Mouse (Mus musculus): ENCODE data around the gene Ror2. TPM values are rescaled to one million over a fixed set of nuclear protein-coding genes. Genes with fewer than 3 reads are reported as not detected.

Ror2 gene
- polyA plus RNA-seq, 1 experiment from 2014 or later = 3.0 TPM

DNA sequence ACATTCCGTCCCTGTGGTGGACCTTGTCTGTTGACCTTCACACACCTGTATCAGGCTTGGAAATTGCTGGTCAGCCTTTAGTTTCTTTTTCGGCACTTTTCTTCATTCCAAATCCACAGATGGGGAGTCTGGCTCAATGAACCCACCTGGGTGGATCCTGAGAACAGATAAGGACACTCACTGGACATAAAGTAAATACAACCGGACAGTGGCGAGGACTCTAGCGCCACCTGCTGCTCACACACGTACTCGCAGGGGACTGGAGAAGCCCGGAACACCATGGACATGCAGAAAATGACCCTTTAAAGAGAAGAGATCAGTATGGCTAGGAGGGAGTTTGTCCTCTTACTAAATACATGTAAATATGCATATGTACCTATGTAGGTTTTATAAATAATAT lies 189.3 kb downstream of the Ror2 start:
- WGBS = 22% methylated on average over 8 of the region's 8 CpGs
- peaks cover 6% of the 10 kb centered on the region for H3K4me1 ChIP-seq (replicated peaks; ENCODE audit: control insufficient read depth, insufficient read depth, low read length)
- no peak overlapping the region for H3K9ac ChIP-seq (replicated peaks; ENCODE audit: low read depth, low read length)
- ATAC-seq = no peak
- H3K27ac ChIP-seq (ENCODE audit: low read length) = no peak overlapping the region
- H3K9me3 ChIP-seq (ENCODE audit: control insufficient read depth, low read length) = no peaks in the 10 kb centered on the region
- no peaks in the 10 kb centered on the region for H3K36me3 ChIP-seq (ENCODE audit: control insufficient read depth, insufficient read depth)
- no peaks in the 10 kb centered on the region for H3K27me3 ChIP-seq (replicated peaks; ENCODE audit: control insufficient read depth, insufficient read depth, low read length)
- no peak overlapping the region for H3K4me2 ChIP-seq (ENCODE audit: low read length)
- no peak overlapping the region for H3K4me3 ChIP-seq (replicated peaks; ENCODE audit: low read length)

DNA sequence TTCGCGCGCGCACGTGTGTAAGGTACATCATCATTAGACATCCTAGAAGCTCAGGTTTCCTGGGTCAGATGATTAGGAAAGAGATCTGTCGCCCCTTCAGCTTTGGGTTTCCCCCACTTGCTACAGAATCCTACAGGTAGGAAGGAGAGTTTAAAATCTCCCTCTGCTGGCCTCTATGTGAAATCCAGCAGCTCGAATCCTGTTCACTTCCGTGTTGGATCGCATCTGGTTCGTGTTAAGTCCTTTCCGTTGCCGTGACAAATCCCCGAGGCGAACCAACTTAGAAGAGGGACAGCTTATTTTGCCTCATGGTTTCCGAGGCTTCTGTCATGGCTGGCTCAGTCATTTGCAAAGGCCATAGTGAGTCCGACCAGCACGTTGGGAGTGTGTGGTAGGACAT lies 190.7 kb downstream of the Ror2 start:
- Histone ChIP-seq H3K4me3 (replicated peaks; ENCODE audit: low read length) (no peak overlapping the region), H3K9me3 (ENCODE audit: control insufficient read depth, low read length) (no peaks in the 10 kb centered on the region), H3K27ac (ENCODE audit: low read length) (no peak overlapping the region), H3K9ac (replicated peaks; ENCODE audit: low read depth, low read length) (no peak overlapping the region), H3K36me3 (ENCODE audit: control insufficient read depth, insufficient read depth) (no peaks in the 10 kb centered on the region), H3K4me2 (ENCODE audit: low read length) (no peak overlapping the region), H3K4me1 (replicated peaks; ENCODE audit: control insufficient read depth, insufficient read depth, low read length) (peaks cover 6% of the 10 kb centered on the region; the same call in 1 of the 2 replicates), H3K27me3 (replicated peaks; ENCODE audit: control insufficient read depth, insufficient read depth, low read length) (no peaks in the 10 kb centered on the region)
- ATAC-seq = no peak
- 81% methylated on average over 17 of the region's 17 CpGs for WGBS

DNA sequence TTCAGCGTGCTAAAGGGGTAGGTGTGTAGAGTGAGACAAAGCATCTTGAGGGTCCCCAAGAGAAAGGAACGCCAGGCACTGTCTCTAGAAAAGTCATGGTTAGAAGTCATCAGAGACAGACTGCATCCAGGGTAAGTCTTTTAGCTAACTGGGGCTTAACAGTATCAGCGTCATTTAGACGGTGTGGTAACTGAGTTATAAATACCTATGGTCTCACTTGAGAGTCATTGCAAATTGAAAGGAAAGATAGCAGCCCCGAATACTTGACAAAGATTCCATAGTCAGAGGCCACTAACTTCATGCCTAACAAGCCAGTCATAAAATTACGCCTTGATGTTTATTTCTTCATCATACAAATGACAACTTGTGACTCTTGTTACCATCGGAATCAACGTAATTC lies 191.3 kb downstream of the Ror2 start:
- Histone ChIP-seq H3K27me3 (replicated peaks; ENCODE audit: control insufficient read depth, insufficient read depth, low read length) (no peaks in the 10 kb centered on the region), H3K4me3 (replicated peaks; ENCODE audit: low read length) (no peak overlapping the region), H3K9me3 (ENCODE audit: control insufficient read depth, low read length) (no peaks in the 10 kb centered on the region), H3K36me3 (ENCODE audit: control insufficient read depth, insufficient read depth) (no peaks in the 10 kb centered on the region), H3K4me1 (replicated peaks; ENCODE audit: control insufficient read depth, insufficient read depth, low read length) (peaks cover 2% of the 10 kb centered on the region; the same call in 1 of the 2 replicates), H3K27ac (ENCODE audit: low read length) (no peak overlapping the region), H3K4me2 (ENCODE audit: low read length) (no peak overlapping the region), H3K9ac (replicated peaks; ENCODE audit: low read depth, low read length) (no peak overlapping the region)
- ATAC-seq = no peak
- 95% methylated on average over 8 of the region's 8 CpGs for WGBS

DNA sequence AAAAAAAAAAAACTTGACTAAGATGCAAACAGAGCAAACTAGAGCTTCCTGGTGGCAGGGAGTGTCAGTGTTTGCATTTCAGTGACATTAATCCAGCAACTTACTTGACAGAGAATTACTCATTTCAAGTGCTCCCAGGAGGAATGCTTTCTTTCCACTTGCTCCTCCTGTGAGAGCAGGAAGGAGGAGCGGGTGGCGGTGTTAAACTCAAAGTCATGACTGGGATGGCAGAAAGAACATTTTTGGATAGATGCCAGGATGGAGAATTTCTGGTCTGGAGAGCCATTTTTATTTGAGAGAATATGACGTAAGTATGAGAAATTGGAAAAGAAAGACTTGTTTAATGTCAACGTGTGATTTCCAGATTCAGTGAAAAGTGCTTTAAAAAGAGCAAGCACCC lies 192.5 kb downstream of the Ror2 start:
- WGBS = 57% methylated on average over 4 of the region's 4 CpGs
- H3K9me3 ChIP-seq (ENCODE audit: control insufficient read depth, low read length) = no peaks in the 10 kb centered on the region
- no peaks in the 10 kb centered on the region for H3K36me3 ChIP-seq (ENCODE audit: control insufficient read depth, insufficient read depth)
- H3K9ac ChIP-seq (replicated peaks; ENCODE audit: low read depth, low read length) = no peak overlapping the region
- no peak overlapping the region for H3K4me2 ChIP-seq (ENCODE audit: low read length)
- no peaks in the 10 kb centered on the region for H3K4me1 ChIP-seq (replicated peaks; ENCODE audit: control insufficient read depth, insufficient read depth, low read length)
- H3K27ac ChIP-seq (ENCODE audit: low read length) = no peak overlapping the region
- no peaks in the 10 kb centered on the region for H3K27me3 ChIP-seq (replicated peaks; ENCODE audit: control insufficient read depth, insufficient read depth, low read length)
- ATAC-seq = no peak
- no peak overlapping the region for H3K4me3 ChIP-seq (replicated peaks; ENCODE audit: low read length)

DNA sequence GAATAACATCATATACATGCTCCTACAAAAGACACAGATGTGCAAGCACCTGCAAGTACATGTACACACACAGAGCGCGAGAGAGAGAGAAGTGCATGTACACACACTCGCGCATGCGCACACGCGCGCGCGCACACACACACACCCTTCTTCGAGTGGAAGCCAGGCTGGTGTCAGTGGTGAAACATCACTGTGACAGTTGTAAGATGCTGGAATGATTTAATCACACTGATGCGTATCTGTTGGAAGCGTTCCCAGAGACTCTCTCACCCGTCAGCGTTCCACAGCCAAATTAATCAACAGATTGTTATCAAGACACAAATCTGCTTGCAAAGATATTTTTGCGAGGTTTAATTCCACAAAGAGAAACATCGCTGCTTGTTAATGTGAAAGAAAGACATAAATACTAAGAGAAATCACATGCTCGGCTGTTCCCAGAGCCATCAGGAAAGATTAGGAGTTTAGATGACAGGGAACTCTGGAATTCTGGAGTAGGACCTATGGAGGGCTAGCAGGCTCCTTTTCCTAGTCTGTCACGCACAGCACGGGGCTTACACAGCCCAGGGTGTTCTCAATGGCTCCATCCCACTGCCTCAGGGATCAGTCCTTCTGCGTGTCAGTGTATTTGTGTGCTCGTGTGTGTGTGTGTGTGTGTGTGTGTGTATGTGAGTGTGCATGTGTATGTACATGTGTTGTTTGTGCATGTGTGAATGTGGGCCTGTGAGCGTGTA lies 199.2 kb downstream of the Ror2 start:
- Histone ChIP-seq H3K9me3 (ENCODE audit: control insufficient read depth, low read length) (no peaks in the 10 kb centered on the region), H3K4me2 (ENCODE audit: low read length) (peak overlapping the region; percentile 11; the same call in 1 of the 2 replicates), H3K27ac (ENCODE audit: low read length) (peak overlapping the region; percentile 76), H3K4me3 (replicated peaks; ENCODE audit: low read length) (no peak overlapping the region), H3K9ac (replicated peaks; ENCODE audit: low read depth, low read length) (no peak overlapping the region), H3K4me1 (replicated peaks; ENCODE audit: control insufficient read depth, insufficient read depth, low read length) (peaks cover 4% of the 10 kb centered on the region), H3K36me3 (ENCODE audit: control insufficient read depth, insufficient read depth) (no peaks in the 10 kb centered on the region), H3K27me3 (replicated peaks; ENCODE audit: control insufficient read depth, insufficient read depth, low read length) (no peaks in the 10 kb centered on the region)
- ATAC-seq = peak; percentile 79
- 63% methylated on average over 23 of the region's 23 CpGs for WGBS

DNA sequence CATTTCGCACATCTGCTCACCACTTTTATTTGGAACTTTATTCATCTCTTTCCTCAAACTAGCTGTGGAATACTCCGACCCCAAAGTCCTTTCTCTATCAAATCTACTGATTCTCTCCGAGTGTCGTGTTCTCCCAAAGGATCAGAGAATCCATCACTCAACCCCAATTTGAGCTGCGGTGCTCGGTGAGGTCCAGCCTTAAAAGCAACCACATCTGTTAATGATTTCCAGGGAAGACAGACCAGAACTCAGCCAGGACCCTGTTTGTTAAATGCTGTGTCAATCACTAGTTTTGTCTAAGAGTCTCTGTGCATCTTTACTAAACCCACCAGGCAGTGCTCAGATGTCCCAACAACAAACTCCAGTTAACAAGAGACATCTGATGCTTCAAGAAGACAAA lies 204.1 kb downstream of the Ror2 start:
- H3K9me3 ChIP-seq (ENCODE audit: control insufficient read depth, low read length) = no peaks in the 10 kb centered on the region

DNA sequence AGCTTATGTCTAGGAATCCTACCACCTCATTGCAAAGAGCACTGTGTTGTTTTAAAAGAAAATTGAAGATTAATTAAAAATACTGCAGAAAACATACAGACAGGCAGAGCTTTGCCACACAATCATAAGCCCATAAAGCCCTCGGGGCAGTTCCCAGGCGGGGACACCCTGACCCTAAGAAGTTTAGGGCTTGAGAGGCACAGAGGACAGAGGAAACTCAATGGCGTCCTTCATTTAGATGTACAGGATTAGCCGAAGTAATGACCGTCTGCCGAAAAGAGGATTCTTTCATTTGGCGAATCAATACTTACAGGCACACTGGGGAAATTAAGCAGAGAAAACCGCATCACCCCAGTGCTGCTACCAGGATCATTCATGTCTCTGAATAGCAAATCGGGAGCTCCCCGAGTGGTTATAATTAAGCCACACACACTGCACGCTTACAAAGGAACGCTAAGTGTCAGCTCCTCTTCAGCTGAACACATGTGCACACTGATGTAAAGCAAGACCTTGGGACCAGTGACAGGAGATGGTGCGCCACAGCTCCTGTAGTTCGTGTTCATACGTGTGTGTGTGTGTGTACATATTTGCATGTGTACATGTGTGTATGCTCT lies 208.1 kb downstream of the Ror2 start:
- peak; percentile 78 for ATAC-seq
- Histone ChIP-seq H3K27ac (ENCODE audit: low read length) (no peak overlapping the region), H3K9me3 (ENCODE audit: control insufficient read depth, low read length) (no peaks in the 10 kb centered on the region), H3K36me3 (ENCODE audit: control insufficient read depth, insufficient read depth) (no peaks in the 10 kb centered on the region), H3K27me3 (replicated peaks; ENCODE audit: control insufficient read depth, insufficient read depth, low read length) (no peaks in the 10 kb centered on the region), H3K9ac (replicated peaks; ENCODE audit: low read depth, low read length) (0 out of 2 replicates have a peak overlapping the region, but pooled peaks have one; percentile 15), H3K4me2 (ENCODE audit: low read length) (peak overlapping the region; percentile 36; the same call in 1 of the 2 replicates), H3K4me3 (replicated peaks; ENCODE audit: low read length) (no peak overlapping the region), H3K4me1 (replicated peaks; ENCODE audit: control insufficient read depth, insufficient read depth, low read length) (peaks cover 16% of the 10 kb centered on the region)
- WGBS = 12% methylated on average over 15 of the region's 15 CpGs

More for the DNA sequence above, 204.1 kb downstream of the Ror2 start:
- Histone ChIP-seq H3K27ac (ENCODE audit: low read length) (no peak overlapping the region), H3K27me3 (replicated peaks; ENCODE audit: control insufficient read depth, insufficient read depth, low read length) (no peaks in the 10 kb centered on the region), H3K36me3 (ENCODE audit: control insufficient read depth, insufficient read depth) (no peaks in the 10 kb centered on the region), H3K4me1 (replicated peaks; ENCODE audit: control insufficient read depth, insufficient read depth, low read length) (peaks cover 20% of the 10 kb centered on the region), H3K4me3 (replicated peaks; ENCODE audit: low read length) (no peak overlapping the region), H3K4me2 (ENCODE audit: low read length) (no peak overlapping the region), H3K9ac (replicated peaks; ENCODE audit: low read depth, low read length) (no peak overlapping the region)
- no peak for ATAC-seq
- 82% methylated on average over 6 of the region's 6 CpGs for WGBS

DNA sequence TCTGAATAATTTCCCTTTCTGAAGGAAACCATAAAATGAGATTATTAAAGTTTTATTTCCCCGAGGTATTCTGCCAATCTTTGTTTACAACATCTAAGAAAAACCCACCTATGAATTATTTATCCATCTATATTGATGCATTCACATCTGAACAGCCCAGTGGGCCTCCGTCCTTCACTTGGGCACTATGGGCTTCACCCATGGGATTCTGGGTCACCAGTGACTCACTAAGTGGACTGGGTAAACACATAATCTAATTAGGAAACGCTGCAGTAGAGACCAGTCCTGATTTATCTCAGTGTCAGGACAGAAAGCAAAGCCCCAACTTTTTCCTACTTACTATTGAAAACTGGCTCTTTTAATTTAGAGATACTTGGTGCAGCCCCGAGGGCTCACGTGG lies 210.9 kb downstream of the Ror2 start:
- ATAC-seq = no peak
- WGBS = 72% methylated on average over 5 of the region's 5 CpGs

DNA sequence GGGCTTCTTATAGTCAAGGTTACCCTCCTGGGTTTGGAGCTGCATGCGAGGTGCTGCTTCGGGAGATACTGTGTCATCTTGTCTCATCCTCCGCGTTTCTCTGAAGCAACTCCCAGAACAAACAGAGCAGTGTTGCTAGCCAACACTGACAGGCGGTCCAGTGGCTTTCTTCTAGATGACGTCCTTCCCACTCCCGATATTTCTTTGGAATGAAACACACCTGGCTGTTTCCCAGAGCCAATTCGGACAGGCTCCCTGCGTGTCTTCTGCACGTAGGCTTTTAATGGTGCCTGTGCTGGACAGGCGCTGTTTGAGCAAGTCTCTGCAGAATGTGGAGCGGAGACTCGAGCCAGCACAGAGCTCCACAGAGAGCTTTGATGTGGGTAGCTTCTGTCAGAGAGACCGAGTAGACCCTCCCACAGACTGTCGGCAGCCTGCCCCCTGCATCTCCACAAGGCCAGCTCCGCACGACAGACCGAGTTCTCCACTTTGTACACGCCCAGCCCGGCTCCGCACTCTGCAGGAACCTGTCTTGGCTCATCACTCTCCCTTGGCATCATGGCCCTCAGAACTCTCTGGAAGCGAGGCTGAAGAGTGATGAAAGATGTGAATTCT lies 216.7 kb downstream of the Ror2 start:
- Histone ChIP-seq H3K36me3 (ENCODE audit: control insufficient read depth, insufficient read depth) (no peaks in the 10 kb centered on the region), H3K9me3 (ENCODE audit: control insufficient read depth, low read length) (no peaks in the 10 kb centered on the region), H3K27ac (ENCODE audit: low read length) (no peak overlapping the region), H3K4me3 (replicated peaks; ENCODE audit: low read length) (no peak overlapping the region), H3K4me2 (ENCODE audit: low read length) (no peak overlapping the region), H3K9ac (replicated peaks; ENCODE audit: low read depth, low read length) (no peak overlapping the region), H3K27me3 (replicated peaks; ENCODE audit: control insufficient read depth, insufficient read depth, low read length) (no peaks in the 10 kb centered on the region), H3K4me1 (replicated peaks; ENCODE audit: control insufficient read depth, insufficient read depth, low read length) (no peaks in the 10 kb centered on the region)
- 77% methylated on average over 22 of the region's 22 CpGs for WGBS
- ATAC-seq = no peak

More for the DNA sequence above, 210.9 kb downstream of the Ror2 start:
- Histone ChIP-seq H3K9me3 (ENCODE audit: control insufficient read depth, low read length) (no peaks in the 10 kb centered on the region), H3K27me3 (replicated peaks; ENCODE audit: control insufficient read depth, insufficient read depth, low read length) (no peaks in the 10 kb centered on the region), H3K36me3 (ENCODE audit: control insufficient read depth, insufficient read depth) (no peaks in the 10 kb centered on the region), H3K4me3 (replicated peaks; ENCODE audit: low read length) (no peak overlapping the region), H3K4me2 (ENCODE audit: low read length) (no peak overlapping the region), H3K9ac (replicated peaks; ENCODE audit: low read depth, low read length) (no peak overlapping the region), H3K4me1 (replicated peaks; ENCODE audit: control insufficient read depth, insufficient read depth, low read length) (peaks cover 10% of the 10 kb centered on the region), H3K27ac (ENCODE audit: low read length) (no peak overlapping the region)
